Mouse (Mus musculus) CD4-positive, CD25-positive, alpha-beta regulatory T cell, adult 4 months (primary cell): ENCODE results near the gene Brf1. TPM values are rescaled to one million over a fixed set of nuclear protein-coding genes. Genes with fewer than 3 reads are reported as not detected.
A peak's percentile ranks its signal among the peaks of the same experiment; 100 is the strongest.

Experiments
- ATAC-seq: one replicate; pipeline ENCODE4 v1.8.0; 2017
- polyA plus RNA-seq, 2 experiments: library from polyadenylated mRNA; unstranded; fragments of 100-300 nt; shearing (Covaris generic); gene quantifications; one replicate each; pipeline ENCODE4 v1.2.1; 2017

Brf1 gene
- polyA plus RNA-seq = 10 to 100 TPM; 26.9 to 32.7 TPM

- peak; percentile 96 for ATAC-seq
Measured at GRCm38 (mm10) chr12:113000294-113001132, at the start of gene Brf1. TSS of gene Brf1 (minus strand) at chr12:113000704.

- peak; percentile 80 for ATAC-seq
Measured at GRCm38 (mm10) chr12:113049836-113050235, 49.3 kb upstream of the Brf1 start.

GRCm38 (mm10) chr12:113048103-113048502 lies 47.6 kb upstream of the Brf1 start:
- no peak for ATAC-seq

DNA sequence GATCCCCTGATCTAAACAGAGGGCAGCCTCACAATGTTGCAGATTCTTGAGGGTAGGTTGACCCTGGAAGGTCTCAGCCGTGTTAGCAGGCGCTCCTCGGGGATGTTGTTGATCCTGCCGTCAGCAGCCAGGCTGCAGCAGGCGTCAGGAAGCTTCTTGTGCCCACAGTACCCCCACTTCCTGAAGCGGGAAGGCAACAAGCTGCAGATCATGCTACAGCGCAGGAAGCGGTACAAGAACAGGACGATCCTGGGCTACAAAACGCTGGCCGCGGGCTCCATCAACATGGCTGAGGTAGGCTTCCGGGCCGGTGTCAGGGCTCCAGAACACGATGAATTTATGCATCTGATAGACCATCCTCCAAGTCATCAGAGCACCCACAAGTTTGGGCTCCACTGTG lies 46.4 kb upstream of the Brf1 start:
- peak; percentile 43 for ATAC-seq

DNA sequence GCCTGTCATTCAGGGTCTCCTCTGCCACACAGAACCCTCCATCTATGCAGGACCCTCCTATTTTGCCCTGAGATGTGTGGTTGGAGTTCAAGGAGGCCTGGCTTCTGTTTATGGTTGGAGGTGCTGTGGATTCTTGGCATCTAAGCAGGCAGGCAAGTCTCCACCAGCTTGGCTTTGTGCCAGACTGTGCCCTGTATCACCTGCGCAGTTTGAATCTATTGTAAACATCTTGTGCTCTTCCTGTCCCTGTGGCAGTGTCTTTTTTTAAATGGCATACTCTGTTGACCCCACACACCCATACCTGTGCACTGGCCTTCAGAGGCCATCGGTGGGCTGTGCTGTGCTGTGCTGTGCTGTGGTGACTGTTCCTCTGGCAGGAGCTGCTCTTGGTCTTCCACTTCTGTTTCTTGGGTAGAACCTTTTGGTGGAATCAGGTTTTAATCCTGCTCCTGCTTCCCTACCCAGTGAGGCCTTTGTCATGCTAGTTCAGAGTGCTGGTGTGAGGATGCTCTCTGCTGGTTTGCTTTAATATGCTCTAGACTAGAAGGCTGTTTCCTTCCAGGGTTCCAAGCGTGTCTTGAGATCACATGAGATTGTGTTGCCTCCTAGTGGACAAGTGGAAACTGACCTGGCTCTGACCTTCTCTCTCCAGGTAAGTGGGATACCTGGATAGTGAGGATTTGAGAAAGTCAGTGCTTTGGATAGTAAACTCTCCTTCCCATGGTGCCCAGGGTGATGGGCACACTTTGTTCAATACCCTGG lies 44.6 kb upstream of the Brf1 start:
- no peak for ATAC-seq

DNA sequence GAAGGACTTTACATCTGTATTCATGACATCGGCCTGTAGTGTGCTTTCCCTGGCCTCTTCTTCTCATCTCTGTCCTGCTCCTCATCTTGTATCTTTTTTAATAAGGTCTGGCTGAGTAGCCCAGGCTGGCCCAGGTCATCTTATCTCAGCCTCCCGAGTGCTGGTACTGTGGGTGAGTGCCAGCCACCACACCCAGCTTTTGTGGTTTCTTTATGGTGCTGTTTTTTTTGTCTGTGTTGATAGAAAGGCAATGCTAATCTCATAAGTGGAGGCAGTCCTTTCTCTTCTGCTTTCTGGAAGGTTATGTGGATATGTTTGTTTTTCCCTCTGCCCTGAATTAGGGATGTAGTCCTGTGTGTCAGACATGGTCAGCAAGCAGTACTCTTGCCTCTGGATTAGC lies 42.0 kb upstream of the Brf1 start:
- no peak for ATAC-seq

- ATAC-seq = peak; percentile 59
Measured at GRCm38 (mm10) chr12:113041481-113042439, 41.3 kb upstream of the Brf1 start.

GRCm38 (mm10) chr12:113038414-113038813 lies 37.9 kb upstream of the Brf1 start:
- no peak for ATAC-seq

- no peak for ATAC-seq
Measured at GRCm38 (mm10) chr12:113036996-113037395, 36.5 kb upstream of the Brf1 start.

DNA sequence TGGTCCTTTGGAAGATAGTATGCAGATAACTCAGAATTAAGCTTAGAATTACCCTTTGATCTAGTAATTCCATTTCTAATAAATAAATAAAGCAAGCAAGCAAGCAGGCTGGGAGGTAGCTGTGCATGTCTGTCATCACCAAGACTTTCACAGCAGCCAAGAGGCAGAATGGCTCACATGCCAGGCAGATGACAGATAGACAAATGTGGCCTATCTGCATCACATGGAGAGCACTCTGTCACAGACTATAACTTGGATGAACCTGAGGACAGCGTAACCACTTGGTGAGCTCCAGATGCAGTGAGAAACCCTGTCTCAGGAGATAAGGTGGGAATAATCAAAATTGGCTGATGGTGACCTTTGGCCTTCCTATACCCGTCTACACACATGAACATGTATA lies 34.6 kb upstream of the Brf1 start:
- no peak for ATAC-seq

GRCm38 (mm10) chr12:113032296-113033250 lies 32.1 kb upstream of the Brf1 start:
- no peak for ATAC-seq

GRCm38 (mm10) chr12:113031441-113031840 lies 30.9 kb upstream of the Brf1 start:
- ATAC-seq = no peak

GRCm38 (mm10) chr12:113030993-113031392 lies 30.5 kb upstream of the Brf1 start:
- ATAC-seq = no peak

- ATAC-seq = no peak
Measured at GRCm38 (mm10) chr12:113030046-113030445, 29.5 kb upstream of the Brf1 start.

GRCm38 (mm10) chr12:113028898-113029297 lies 28.4 kb upstream of the Brf1 start:
- no peak for ATAC-seq

- ATAC-seq = no peak
Measured at GRCm38 (mm10) chr12:113028067-113028466, 27.6 kb upstream of the Brf1 start.

DNA sequence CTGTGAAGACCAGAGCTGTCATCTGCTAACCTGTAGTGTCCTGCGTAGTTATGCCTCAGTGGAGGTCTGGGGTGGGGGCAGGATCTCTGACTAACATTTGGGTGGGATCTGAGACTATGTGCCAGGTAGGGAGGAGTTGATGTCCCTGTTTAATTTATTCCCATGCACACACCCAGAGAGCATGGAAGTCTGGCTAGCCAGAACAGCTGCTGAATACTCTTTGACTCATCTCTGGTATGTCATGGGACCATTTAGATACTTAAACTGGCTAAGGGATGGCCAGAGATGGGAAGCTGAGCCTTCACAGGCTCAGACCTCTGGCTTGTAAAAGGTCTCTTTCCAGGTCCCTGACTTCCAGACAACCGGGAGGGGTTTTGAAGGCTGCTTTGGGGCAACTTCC lies 27.0 kb upstream of the Brf1 start:
- no peak for ATAC-seq

- peak; percentile 23 for ATAC-seq
Measured at GRCm38 (mm10) chr12:113026557-113026956, 26.1 kb upstream of the Brf1 start.

- no peak for ATAC-seq
Measured at GRCm38 (mm10) chr12:113023082-113023481, 22.6 kb upstream of the Brf1 start.

DNA sequence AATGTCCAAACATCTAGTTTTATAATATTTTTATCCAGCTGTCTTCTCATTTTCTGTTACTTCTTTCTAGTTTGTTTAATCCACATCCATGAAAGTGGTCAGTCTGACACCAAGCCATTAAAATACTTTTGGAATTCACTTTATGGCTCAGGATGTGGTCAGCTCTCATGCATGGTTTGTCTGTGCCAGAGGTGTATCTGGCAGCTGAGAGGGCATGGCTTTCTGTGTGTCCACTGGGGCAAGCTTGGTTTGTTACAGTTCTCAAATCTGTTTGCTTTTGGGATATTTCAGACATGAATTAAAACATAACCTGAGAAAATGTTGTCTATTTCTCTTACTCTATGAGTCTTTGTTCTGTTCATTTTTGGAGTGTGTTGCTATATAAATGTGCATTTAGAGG lies 21.0 kb upstream of the Brf1 start:
- no peak for ATAC-seq

GRCm38 (mm10) chr12:113018763-113019162 lies 18.3 kb upstream of the Brf1 start:
- ATAC-seq = no peak
